Mouse (Mus musculus): ENCODE data around the gene Il5ra.

Il5ra gene

DNA sequence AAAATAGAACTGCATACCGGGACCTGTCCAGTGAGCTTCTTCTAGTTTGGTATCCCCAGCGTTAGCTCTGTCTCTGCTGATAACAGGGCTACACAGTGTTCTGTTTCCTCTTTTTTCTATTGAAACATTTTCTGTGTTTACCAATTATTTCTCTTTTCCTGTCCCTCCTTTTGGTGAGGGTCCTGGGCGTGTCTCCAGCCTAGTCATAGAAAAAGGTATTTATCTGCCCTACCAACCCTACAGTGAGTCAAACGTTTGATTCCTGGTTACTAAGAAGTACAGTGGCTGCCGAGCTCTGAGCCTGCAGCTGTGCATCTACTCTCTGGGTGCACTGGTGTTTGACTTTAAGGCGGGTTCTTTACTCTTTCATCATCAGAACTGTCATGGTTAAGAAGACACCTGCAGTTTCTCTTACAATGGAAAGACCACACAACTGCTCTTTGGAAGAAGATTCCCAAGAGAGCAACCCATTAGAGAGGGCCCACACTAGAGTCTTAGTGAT is at the start of gene Il5ra:
Gene Il5ra, minus strand, starts transcription at position 151 of the 502 bp plus-strand sequence.
- peak; percentile 50 for DNase-seq

DNA sequence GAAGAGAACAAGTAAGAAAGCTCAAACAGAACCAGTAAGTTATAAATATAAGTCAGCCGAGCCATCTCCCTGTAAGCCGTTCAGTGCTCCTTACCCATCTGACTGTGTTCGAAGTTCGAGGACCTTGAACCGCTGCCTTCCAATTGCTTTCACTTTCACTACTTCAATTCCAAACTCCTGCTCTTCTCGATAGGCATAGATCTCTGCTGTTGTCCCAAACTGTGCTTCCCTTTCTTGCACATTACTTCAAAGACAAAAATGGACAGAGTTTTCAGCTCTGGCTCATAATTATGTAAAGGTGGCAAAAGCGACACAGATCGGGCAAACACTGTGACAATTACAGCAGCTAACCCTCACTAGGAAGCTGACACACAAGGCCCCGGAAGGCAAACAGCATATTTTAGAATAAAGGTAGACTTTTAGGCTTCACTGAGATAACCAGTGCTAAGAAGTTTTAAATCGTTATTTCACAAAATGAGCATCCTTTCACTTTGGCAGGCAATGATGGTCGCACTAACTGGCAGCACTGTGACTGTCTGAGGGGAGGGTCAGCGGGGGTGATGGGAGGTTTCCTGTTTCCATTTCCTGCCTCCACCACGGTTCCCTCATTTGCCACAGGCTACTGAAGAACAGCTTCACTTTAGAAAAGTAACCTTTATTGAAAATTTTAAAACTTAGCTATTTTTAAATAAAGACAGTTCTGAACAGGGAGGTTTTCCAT is 45.4 kb upstream of the Il5ra start:
- DNase-seq = no peak

DNA sequence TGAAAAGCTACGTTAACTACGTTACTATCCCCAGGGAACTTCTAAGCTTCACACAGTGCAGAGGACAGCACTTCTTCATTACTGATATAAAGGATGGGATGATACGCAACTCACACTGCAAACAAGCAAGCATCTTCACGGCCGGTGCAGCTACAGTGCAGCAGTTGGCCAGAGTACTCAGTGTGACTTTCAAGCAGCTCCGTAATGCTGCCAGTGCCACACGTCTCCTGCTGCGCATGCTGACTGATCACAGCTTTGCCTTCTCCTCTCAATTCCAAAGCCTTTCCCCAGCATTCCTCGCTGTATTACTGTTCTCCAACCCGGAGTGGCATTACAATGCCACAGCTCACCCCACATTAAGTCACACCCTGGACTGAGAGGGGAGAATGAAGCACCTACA is 44.8 kb upstream of the Il5ra start:
- DNase-seq = no peak

DNA sequence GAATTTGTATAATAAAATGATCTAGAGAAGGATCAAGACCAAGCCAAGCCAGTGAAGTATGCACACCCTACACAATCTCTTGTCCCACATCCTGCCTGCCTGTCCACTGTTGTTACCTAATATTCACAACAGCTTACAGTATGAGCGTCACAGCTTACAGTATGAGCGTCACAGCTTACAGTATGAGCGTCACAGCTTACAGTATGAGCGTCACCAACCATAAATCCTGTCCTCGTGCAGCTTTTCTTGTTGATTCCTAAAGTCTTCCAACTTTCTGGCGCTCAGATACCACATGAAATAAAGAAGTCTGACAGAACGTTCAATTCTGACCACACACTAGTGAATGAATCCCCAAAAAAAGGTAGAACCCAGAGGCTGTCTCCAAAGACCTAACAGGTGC is 44.3 kb upstream of the Il5ra start:
- no peak for DNase-seq

DNA sequence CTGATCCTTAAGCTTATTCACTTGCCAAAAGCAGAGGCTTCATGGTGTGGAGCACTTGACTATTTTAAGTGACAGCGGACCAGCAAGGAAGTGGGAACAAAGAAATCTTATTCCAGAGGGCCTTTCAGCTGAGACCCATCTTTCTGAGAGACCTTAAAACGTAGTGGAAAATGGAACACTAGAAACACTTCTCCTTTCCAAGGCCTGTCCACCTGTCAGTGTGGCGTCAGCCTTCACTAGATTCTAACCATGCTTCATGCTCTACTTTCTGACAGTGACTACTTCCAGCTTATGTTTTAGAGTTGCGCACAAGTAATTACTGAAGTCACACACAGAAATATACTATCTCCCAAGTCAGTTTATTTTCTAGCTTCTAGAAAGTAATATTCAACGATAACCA is 43.6 kb upstream of the Il5ra start:
- no peak for DNase-seq

DNA sequence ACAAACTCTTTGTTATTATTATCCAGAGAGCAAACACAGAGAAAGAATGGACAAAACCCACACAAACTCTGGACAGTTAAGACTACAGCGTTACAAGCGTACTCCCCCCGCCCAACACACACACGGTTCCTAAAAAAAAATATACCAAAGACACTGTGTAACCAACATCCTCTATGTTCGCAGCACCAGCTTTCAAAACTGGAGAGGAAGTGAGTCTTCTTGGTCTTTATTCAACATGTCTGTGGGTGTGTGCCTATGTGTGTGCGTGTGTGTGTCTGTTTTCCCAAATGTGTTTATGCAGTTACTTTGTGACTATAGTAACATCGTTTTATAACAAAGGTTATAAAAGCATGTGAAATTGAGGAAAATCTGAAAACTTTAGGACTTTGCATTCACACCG is 42.6 kb upstream of the Il5ra start:
- DNase-seq = no peak

- no peak for DNase-seq
These were observed 38.3 kb upstream of the Il5ra start for GRCm38 (mm10) chr6:106787138-106787537.

DNA sequence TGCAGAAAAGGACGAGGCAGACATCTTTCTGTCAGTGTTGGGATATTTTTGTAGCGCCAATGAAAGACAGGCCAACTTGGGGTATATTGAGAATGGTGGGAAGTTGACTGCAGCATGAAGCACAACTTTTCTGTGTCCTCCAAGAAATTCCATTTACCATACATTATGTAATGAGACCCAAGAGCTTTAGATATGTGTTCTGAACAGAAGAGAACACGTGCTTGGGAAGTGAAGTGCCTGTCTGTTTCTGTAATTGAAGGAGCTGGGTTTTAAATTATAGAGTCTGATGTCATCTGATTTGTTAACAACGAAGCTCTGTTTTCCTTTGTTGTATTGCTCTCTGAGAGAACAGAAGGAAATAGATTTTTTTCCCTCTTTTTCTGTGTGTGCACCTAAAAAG is 21.2 kb upstream of the Il5ra start:
- DNase-seq = no peak

DNA sequence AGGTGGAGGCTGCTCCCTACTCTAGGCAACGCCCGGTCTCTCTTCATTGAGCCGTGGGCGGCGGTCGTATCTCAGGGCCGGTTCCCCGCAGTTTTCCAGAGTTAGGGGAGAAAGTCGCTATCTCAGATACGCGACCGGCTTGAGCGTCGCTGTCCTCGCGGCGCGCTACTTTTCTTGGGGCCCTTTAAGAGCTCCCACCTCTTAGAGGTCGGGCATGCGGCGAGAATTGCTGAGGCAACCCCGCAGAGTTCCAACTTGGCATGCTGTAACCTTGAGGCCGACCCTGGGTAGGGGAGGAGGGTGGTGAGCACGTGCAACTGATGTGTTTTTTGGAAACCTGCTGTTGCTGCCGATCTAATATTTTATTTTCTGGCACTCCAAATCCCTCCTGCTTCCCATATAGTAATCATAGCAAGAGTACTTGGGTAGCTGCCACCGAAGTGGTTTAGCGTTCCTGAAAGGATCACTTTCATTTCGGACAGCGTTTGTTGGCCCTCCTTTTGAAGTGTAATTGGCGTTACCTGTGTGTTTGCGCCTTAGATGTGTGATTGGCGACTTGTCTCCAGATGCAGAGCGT is 20.5 kb upstream of the Il5ra start:
- DNase-seq = no peak

DNA sequence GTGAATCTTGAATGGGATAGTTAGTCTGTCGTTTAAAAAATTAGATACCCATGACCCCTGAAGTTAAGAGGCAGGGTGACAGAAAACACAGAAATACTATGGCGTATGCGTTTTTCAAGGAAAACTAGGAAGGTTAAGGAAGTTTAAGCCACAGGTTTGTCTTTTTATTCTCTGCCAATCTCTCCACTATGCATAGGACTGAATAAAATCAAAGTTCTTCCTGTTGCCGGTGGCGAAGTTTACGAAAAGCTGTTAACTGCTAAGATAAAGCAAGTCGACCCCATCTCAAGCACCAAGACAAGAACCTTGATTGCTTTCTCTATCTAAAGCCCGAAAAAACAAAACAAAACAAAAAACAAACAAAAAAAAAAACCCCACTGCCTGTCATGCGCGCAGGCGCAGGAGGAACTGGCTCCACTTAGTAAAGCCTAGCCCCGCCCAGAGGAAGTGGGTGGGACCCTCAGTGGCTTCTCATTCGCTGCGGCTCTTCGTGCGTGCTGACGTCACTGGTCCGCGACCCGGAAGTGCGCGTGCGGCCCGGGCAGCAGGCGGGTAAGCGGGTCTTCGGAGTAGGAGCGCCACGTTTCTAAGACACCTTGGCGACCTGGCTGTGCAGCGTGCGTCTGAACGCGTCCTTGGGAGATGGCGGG is 19.9 kb upstream of the Il5ra start, which contains the start of gene Trnt1:
Gene Trnt1, plus strand, starts transcription at position 481 of the 650 bp plus-strand sequence.
- peak; percentile 99 for DNase-seq

DNA sequence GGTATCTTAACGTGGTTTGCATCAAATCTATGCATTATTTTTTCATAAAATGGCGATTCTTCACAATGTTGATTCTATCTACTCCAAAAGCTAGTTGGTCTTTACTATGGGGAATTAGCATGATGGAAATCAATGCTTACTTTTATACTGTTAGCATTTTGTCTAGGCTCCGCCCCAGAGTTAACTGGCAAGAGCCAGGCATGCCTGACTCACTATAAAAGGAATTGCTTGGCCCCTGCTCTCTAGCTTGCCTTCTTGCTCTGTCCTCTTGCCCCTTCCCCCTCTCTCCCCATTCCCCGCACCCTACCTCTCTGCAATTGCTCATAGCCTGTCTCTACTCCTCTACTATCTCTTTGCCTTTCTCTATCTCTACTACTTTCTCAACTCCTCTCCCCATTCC is 17.9 kb upstream of the Il5ra start:
- DNase-seq = no peak

DNA sequence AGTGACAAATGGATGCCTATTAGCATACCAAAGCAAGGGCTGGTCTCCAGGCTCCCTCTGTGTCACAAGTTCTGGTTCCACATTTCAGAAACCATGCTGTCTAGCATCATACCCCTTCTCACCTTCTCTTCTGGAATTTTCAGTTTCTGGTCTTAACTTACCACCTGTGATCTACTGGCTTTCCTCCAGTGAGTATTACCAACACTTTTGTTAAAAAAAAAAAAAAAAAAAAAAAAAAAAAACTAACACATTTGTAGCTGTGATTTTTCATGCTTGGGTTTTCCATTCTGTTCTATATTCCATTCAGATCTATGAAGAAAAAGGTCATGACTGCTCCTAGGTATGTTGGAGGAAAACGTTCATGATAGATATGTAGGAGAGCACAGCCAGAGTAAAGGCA is 17.1 kb upstream of the Il5ra start:
- no peak for DNase-seq

GRCm38 (mm10) chr6:106761486-106761885 is 12.6 kb upstream of the Il5ra start:
- DNase-seq = no peak

DNA sequence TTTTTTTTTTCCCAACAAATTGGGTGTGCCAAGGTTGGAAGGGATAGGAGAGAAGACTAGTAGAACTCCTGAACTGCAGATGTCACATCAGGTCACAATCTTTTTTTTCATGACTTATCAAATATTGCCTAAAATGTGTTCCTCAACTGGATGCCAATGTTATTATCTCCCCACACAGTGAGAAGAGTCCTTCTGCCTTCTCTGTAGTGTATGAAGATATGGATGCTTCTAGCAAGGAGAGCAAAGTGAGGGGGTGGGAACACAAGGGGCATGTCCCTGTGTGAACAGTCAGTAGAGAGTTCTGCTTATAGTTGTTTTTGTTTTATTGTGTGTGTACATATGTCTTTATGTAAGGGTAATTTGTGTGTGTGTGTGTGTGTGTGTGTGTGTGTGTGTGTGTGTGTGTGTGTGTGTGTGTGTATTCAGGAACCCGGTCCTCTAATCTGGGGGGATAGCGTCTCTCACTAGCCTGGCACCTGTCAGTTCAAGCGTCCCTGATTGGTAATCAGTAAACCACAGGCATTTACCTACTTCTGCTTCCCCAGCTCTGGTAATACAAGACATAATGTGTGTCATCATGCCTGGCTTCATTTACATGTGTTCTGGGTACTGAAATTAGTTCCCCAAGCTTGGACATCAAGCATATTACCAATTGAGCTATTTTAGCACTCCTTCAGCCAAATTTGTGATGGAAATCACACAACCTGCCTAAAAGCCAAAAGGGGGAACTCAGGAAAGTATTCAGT is 11.8 kb upstream of the Il5ra start:
- no peak for DNase-seq

DNA sequence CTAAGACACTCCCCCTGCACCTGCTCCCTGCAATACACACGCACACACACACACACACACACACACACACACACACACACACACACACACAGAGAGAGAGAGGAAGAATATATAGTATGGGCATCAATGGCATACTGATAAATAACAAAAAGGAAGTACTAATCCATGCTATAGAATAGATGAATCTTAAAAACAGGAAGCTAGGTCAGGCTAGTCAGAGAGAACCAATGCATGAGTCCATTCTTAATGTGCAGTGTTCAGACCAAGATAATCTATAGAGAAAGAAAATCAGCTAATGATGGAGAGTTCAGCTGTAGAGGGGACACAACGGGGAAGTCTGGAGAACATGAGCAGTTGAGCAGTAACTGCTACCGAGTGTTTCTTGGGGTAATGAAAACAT is 9.5 kb upstream of the Il5ra start:
- no peak for DNase-seq

GRCm38 (mm10) chr6:106750291-106750690 is 1.5 kb upstream of the Il5ra start:
- no peak for DNase-seq

DNA sequence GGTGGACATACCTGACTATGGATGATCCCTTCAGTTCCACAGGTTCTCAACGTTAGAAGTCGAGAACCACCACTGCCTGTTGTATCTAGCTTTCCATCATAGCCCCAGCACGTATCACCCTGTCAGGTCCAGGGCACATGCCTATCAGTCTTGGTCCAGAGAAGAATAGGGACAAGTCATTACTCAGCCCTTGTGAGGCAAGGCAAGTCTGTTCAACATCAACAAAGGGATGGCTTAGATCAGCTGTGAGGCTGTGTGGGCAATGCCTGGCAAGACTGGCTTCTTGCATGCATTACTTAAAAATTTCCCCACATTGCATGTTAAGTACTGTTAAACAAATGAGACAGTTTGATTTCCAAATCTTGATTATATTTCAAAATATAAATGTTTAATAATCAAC is 1.0 kb downstream of the Il5ra start:
- DNase-seq = no peak

GRCm38 (mm10) chr6:106747251-106747650 is 1.6 kb downstream of the Il5ra start:
- DNase-seq = no peak

- DNase-seq = no peak
These were observed 3.0 kb downstream of the Il5ra start for GRCm38 (mm10) chr6:106745673-106746394.

- DNase-seq = no peak
These were observed 5.1 kb downstream of the Il5ra start for GRCm38 (mm10) chr6:106743556-106744233.

DNA sequence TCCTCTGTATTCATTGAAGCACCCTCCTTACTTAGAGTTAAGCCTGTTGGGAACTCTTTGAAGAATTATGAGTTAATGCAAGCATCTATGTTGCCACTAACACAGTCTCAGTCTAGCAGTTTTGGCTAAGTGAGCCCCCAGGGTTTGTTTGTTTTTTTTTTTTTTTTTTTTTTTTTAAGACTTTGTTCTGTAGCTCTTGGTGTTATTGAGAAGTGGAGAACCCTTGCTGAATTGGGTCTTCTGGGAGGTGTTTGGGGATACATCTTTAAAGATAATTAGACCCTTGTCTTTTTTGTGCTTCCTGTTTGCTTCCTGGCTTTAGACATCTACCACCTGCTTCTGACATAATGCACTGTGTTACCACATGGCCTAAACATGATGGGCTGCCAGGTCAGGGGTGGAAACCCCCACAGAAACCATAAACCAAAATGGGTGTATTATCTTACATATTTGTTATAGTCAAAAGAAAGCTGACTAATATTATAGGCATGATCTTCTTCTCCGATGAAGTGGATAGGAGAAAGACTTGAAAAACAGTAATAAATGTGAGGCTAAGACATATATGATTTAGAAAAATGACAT is 8.5 kb downstream of the Il5ra start:
- DNase-seq = no peak

DNA sequence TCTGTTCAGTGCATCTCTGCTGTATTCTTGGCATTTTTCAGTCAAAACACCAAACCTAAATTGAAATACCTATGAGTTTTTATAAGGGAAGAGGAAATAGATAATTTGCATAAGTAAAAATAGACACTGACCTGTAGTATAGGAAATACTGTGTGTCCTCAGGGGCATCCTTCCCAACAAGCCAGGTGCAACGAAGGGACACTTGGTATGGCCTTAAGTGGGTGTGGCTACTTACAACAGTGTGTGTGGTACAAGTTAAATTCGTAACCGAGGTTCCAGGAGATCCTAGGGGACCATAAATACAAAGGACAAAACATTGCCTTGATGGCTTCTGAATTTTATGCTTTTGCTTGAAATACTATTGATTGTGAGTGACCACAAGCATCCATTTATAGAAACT is 10.6 kb downstream of the Il5ra start:
- DNase-seq = no peak
